Mouse (Mus musculus): Measurements from ENCODE around the gene Fan1. TPM values are rescaled to one million over a fixed set of nuclear protein-coding genes. Genes with fewer than 3 reads are reported as not detected.

The Fan1 gene
- polyA plus RNA-seq, 1 experiment: 1.2 TPM

DNA sequence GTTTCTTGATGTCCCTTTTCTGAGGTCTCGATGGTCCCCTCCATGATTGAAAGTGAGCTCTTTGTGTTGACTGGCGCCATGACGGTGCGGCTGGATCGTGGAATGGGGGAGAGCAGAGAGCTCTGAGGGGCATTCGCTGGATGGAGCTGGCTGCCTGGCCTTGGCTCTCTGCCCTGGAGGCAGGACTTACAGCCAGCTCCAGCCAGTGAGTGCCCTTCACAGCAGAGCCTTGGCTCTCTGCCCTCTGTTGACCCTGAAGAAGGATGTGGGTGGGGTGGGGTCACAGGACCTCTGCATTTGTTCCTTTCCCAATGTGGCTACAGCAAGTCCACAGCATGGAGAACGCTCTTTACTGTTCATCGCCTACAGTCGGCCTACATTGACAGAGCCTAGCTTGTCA is 16.5 kb downstream of the Fan1 start:
- Histone ChIP-seq H3K27me3 (ENCODE audit: control insufficient read depth, insufficient read depth, low read length) (no peaks in the 10 kb centered on the region), H3K36me3 (ENCODE audit: control insufficient read depth, insufficient read depth, low read length) (peaks cover 26% of the 10 kb centered on the region), H3K4me3 (ENCODE audit: low read depth, low read length) (no peak overlapping the region), H3K27ac (ENCODE audit: insufficient read depth, low read depth, low read length) (no peak overlapping the region), H3K4me1 (ENCODE audit: control insufficient read depth, insufficient read depth, insufficient read length, low read length) (no peaks in the 10 kb centered on the region)
- TF ChIP-seq CTCF (IDR thresholded peaks at IDR 0.05; ENCODE audit: extremely low read depth, insufficient read length, insufficient replicate concordance, low read depth, low read length): no peak
- no peak for TF ChIP-seq POLR2A (IDR thresholded peaks at IDR 0.05; ENCODE audit: low read depth, low read length)
- 92% methylated on average over 9 of the region's 9 CpGs for WGBS

DNA sequence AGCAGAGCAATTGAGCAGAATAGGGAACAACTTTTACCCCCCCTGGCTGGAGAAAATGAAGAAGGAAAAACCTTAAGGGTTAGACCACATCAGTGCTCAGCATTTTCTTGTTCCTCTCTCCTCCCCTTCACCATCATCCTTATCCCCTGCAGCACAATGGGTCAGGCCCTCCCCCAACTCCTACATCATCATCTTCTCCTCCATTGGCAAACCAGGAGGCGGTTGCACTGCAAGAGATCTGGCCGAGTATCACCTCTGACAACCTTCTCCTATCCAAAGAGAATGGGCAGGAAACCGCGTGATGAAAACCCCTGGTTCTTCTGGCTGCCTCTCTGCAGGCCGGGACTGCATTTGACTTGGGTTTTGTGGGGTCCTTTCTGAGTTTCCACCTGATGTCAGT is 17.2 kb downstream of the Fan1 start:
- H3K27ac ChIP-seq (ENCODE audit: insufficient read depth, low read depth, low read length): no peak overlapping the region
- H3K4me1 ChIP-seq (ENCODE audit: control insufficient read depth, insufficient read depth, insufficient read length, low read length): no peaks in the 10 kb centered on the region
- H3K27me3 ChIP-seq (ENCODE audit: control insufficient read depth, insufficient read depth, low read length): no peaks in the 10 kb centered on the region
- TF ChIP-seq POLR2A (IDR thresholded peaks at IDR 0.05; ENCODE audit: low read depth, low read length): no peak
- TF ChIP-seq CTCF (IDR thresholded peaks at IDR 0.05; ENCODE audit: extremely low read depth, insufficient read length, insufficient replicate concordance, low read depth, low read length): no peak
- 90% methylated on average over 5 of the region's 5 CpGs for WGBS
- peaks cover 19% of the 10 kb centered on the region for H3K36me3 ChIP-seq (ENCODE audit: control insufficient read depth, insufficient read depth, low read length)
- H3K4me3 ChIP-seq (ENCODE audit: low read depth, low read length): no peak overlapping the region

GRCm38 (mm10) chr7:64354206-64354605 is 19.7 kb downstream of the Fan1 start:
- WGBS: 74% methylated on average over 14 of the region's 14 CpGs
- Histone ChIP-seq H3K4me3 (ENCODE audit: low read depth, low read length) (no peak overlapping the region), H3K27ac (ENCODE audit: insufficient read depth, low read depth, low read length) (no peak overlapping the region), H3K27me3 (ENCODE audit: control insufficient read depth, insufficient read depth, low read length) (no peaks in the 10 kb centered on the region), H3K4me1 (ENCODE audit: control insufficient read depth, insufficient read depth, insufficient read length, low read length) (no peaks in the 10 kb centered on the region), H3K36me3 (ENCODE audit: control insufficient read depth, insufficient read depth, low read length) (peaks cover 8% of the 10 kb centered on the region)
- TF ChIP-seq CTCF (IDR thresholded peaks at IDR 0.05; ENCODE audit: extremely low read depth, insufficient read length, insufficient replicate concordance, low read depth, low read length) (no peak), POLR2A (IDR thresholded peaks at IDR 0.05; ENCODE audit: low read depth, low read length) (no peak)

GRCm38 (mm10) chr7:64351087-64351486 is 22.8 kb downstream of the Fan1 start:
- Histone ChIP-seq H3K4me3 (ENCODE audit: low read depth, low read length) (no peak overlapping the region), H3K27me3 (ENCODE audit: control insufficient read depth, insufficient read depth, low read length) (no peaks in the 10 kb centered on the region), H3K4me1 (ENCODE audit: control insufficient read depth, insufficient read depth, insufficient read length, low read length) (no peaks in the 10 kb centered on the region), H3K36me3 (ENCODE audit: control insufficient read depth, insufficient read depth, low read length) (peaks cover 17% of the 10 kb centered on the region), H3K27ac (ENCODE audit: insufficient read depth, low read depth, low read length) (no peak overlapping the region)
- TF ChIP-seq POLR2A (IDR thresholded peaks at IDR 0.05; ENCODE audit: low read depth, low read length) (no peak), CTCF (IDR thresholded peaks at IDR 0.05; ENCODE audit: extremely low read depth, insufficient read length, insufficient replicate concordance, low read depth, low read length) (no peak)
- 77% methylated on average over 4 of the region's 4 CpGs for WGBS

GRCm38 (mm10) chr7:64349147-64349861 is 24.6 kb downstream of the Fan1 start:
- H3K36me3 ChIP-seq (ENCODE audit: control insufficient read depth, insufficient read depth, low read length): peaks cover 19% of the 10 kb centered on the region
- no peak overlapping the region for H3K4me3 ChIP-seq (ENCODE audit: low read depth, low read length)
- H3K27me3 ChIP-seq (ENCODE audit: control insufficient read depth, insufficient read depth, low read length): no peaks in the 10 kb centered on the region
- 89% methylated on average over 15 of the region's 15 CpGs for WGBS
- no peaks in the 10 kb centered on the region for H3K4me1 ChIP-seq (ENCODE audit: control insufficient read depth, insufficient read depth, insufficient read length, low read length)
- TF ChIP-seq CTCF (IDR thresholded peaks at IDR 0.05; ENCODE audit: extremely low read depth, insufficient read length, insufficient replicate concordance, low read depth, low read length) (no peak), POLR2A (IDR thresholded peaks at IDR 0.05; ENCODE audit: low read depth, low read length) (no peak)
- H3K27ac ChIP-seq (ENCODE audit: insufficient read depth, low read depth, low read length): no peak overlapping the region

- Histone ChIP-seq H3K4me3 (ENCODE audit: low read depth, low read length) (no peak overlapping the region), H3K27ac (ENCODE audit: insufficient read depth, low read depth, low read length) (no peak overlapping the region), H3K36me3 (ENCODE audit: control insufficient read depth, insufficient read depth, low read length) (peaks cover 18% of the 10 kb centered on the region), H3K4me1 (ENCODE audit: control insufficient read depth, insufficient read depth, insufficient read length, low read length) (no peaks in the 10 kb centered on the region), H3K27me3 (ENCODE audit: control insufficient read depth, insufficient read depth, low read length) (no peaks in the 10 kb centered on the region)
- TF ChIP-seq POLR2A (IDR thresholded peaks at IDR 0.05; ENCODE audit: low read depth, low read length): no peak
- TF ChIP-seq CTCF (IDR thresholded peaks at IDR 0.05; ENCODE audit: extremely low read depth, insufficient read length, insufficient replicate concordance, low read depth, low read length): no peak
- 98% methylated on average over 1 of the region's 1 CpGs for WGBS
These were observed 26.1 kb downstream of the Fan1 start for GRCm38 (mm10) chr7:64347813-64348212.

- 80% methylated on average over 1 of the region's 1 CpGs for WGBS
- H3K4me3 ChIP-seq (ENCODE audit: low read depth, low read length): no peak overlapping the region
- no peaks in the 10 kb centered on the region for H3K27me3 ChIP-seq (ENCODE audit: control insufficient read depth, insufficient read depth, low read length)
- TF ChIP-seq CTCF (IDR thresholded peaks at IDR 0.05; ENCODE audit: extremely low read depth, insufficient read length, insufficient replicate concordance, low read depth, low read length) (no peak), POLR2A (IDR thresholded peaks at IDR 0.05; ENCODE audit: low read depth, low read length) (no peak)
- peaks cover 31% of the 10 kb centered on the region for H3K36me3 ChIP-seq (ENCODE audit: control insufficient read depth, insufficient read depth, low read length)
- no peaks in the 10 kb centered on the region for H3K4me1 ChIP-seq (ENCODE audit: control insufficient read depth, insufficient read depth, insufficient read length, low read length)
- no peak overlapping the region for H3K27ac ChIP-seq (ENCODE audit: insufficient read depth, low read depth, low read length)
These were observed 41.2 kb downstream of the Fan1 start for GRCm38 (mm10) chr7:64332686-64333085.
